Mouse (Mus musculus) liver, adult 2 months (tissue): ENCODE measurements at regions not wholly inside any gene's neighbourhood (a gene's known extent, or its start where the extent isn't known, plus 50 kb on each side); places are given as distances from the start of the nearest gene placed in this dataset.

ENCODE experiments used
- CTCF ChIP-seq: fragments of 200-500 bp; IDR thresholded peaks from 2 replicates; pipeline ENCODE4 v1.5.1; 2011; ENCODE audit warnings: low read depth, low read length, control low read depth
- POLR2A ChIP-seq: fragments of 200-500 bp; IDR thresholded peaks from 2 replicates; pipeline ENCODE4 v1.6.1; 2011; ENCODE audit warnings: low read length, control low read depth; ENCODE audit not compliant: insufficient read depth; ENCODE audit errors: extremely low read depth

GRCm38 (mm10) chr8:86360283-86360682 is 220.2 kb downstream of the Abcc12 start:
- TF ChIP-seq POLR2A (no peak), CTCF (no peak)
